Mouse (Mus musculus) urinary bladder, postnatal 4 days (tissue): ENCODE measurements around the gene Krt2.

ENCODE experiments used
- DNase-seq, 2 experiments: peaks; one replicate each; pipeline ENCODE4 v3.0.0; 2021 to 2022; ENCODE audit warnings: low spot score in 2 of 2

Krt2 gene

GRCm38 (mm10) chr15:101772080-101772710 is 45.8 kb downstream of the Krt2 start:
- DNase-seq: no peak

DNA sequence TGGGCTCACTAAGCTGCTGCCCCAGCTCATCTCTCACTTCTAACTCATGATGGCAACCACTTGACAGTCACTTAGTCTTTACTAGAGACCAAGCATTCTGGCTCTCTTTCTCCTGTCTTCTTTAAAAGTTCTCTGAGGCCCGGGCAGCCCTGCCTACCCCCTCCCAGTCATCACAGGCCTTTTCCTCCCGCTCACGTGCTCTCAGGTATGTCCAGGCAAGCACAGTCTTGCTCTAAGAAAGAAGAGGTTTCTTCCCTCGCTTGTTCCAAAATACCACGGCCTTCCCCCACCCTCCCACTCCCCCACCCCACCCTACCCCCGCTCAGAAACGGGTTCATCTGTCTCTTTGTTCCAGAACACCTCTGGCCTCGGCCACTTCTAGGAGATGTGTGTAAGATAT is 47.7 kb downstream of the Krt2 start:
- DNase-seq: no peak
